Mouse (Mus musculus) hindbrain, embryonic 10.5 days (tissue): Measurements from ENCODE around the gene Bad. TPM values are rescaled to one million over a fixed set of nuclear protein-coding genes. Genes with fewer than 3 reads are reported as not detected.

ENCODE experiments used
- DNase-seq: peaks from one replicate; pipeline ENCODE4 v3.0.0-alpha.2; 2017; ENCODE audit warnings: low spot score
- H3K27ac ChIP-seq: fragments of 300-500 bp; sonication (generic); 2 replicates; pipeline ENCODE4 v1.5.1; 2016; ENCODE audit warnings: mild to moderate bottlenecking, moderate library complexity
- H3K27me3 ChIP-seq: fragments of 300-500 bp; sonication (generic); 2 replicates; pipeline ENCODE4 v1.6.1; 2016; ENCODE audit warnings: mild to moderate bottlenecking; ENCODE audit not compliant: poor library complexity, insufficient read depth, severe bottlenecking
- H3K36me3 ChIP-seq: fragments of 300-500 bp; sonication (generic); 2 replicates; pipeline ENCODE4 v1.6.1; 2016; ENCODE audit warnings: mild to moderate bottlenecking, moderate library complexity
- H3K4me1 ChIP-seq: fragments of 300-500 bp; sonication (generic); replicated peaks from 2 replicates; pipeline ENCODE4 v1.6.1; 2016; ENCODE audit warnings: mild to moderate bottlenecking
- H3K4me3 ChIP-seq: fragments of 300-500 bp; sonication (generic); 2 replicates; pipeline ENCODE4 v1.5.1; 2016; ENCODE audit warnings: mild to moderate bottlenecking, moderate library complexity
- H3K9me3 ChIP-seq: fragments of 300-500 bp; sonication (generic); 2 replicates; pipeline ENCODE4 v1.6.1; 2016; ENCODE audit warnings: mild to moderate bottlenecking, moderate library complexity
- WGBS: fragments of 180-500 bp; shearing (Covaris S2); methylation state at CpG from one replicate; pipeline ENCODE4 v1.1.7; 2016; 5-methylcytosine and 5-hydroxymethylcytosine counted together
- polyA plus RNA-seq: library from polyadenylated mRNA; unstranded; fragments of >200 nt; fragmentation: Nextera tagmentation; extraction: Ambion mirVana; gene quantifications from 2 replicates; pipeline ENCODE4 v1.2.1, GENCODE M21; 2016

Bad gene
- polyA plus RNA-seq, 1 experiment from 2014 or later: 75.5 TPM

- H3K27ac ChIP-seq: peak overlapping the region; percentile 5; the same call in 1 of the 2 replicates
Measured at GRCm38 (mm10) chr19:6968491-6969271, 27.0 kb downstream of the Bad start.

GRCm38 (mm10) chr19:6969291-6969664, 27.6 kb downstream of the Bad start:
- Histone ChIP-seq H3K9me3 (no peaks in the 10 kb centered on the region), H3K4me1 (peaks cover 63% of the 10 kb centered on the region), H3K36me3 (peaks cover 22% of the 10 kb centered on the region), H3K27ac (peak overlapping the region; percentile 86), H3K4me3 (peak overlapping the region; percentile 65), H3K27me3 (peaks cover 57% of the 10 kb centered on the region)
- 1% methylated on average over 20 of the region's 20 CpGs for WGBS
- no peak for DNase-seq

More at GRCm38 (mm10) chr19:6968491-6969271, 27.0 kb downstream of the Bad start:
- no peak for DNase-seq
- Histone ChIP-seq H3K36me3 (peaks cover 28% of the 10 kb centered on the region), H3K4me3 (peak overlapping the region; percentile 65), H3K27me3 (peaks cover 57% of the 10 kb centered on the region), H3K9me3 (no peaks in the 10 kb centered on the region), H3K4me1 (peaks cover 58% of the 10 kb centered on the region)
- WGBS: 9% methylated on average over 15 of the region's 15 CpGs

GRCm38 (mm10) chr19:6969665-6970381, 28.2 kb downstream of the Bad start:
- Histone ChIP-seq H3K27me3 (peaks cover 57% of the 10 kb centered on the region), H3K36me3 (peaks cover 17% of the 10 kb centered on the region), H3K4me1 (peaks cover 63% of the 10 kb centered on the region)

GRCm38 (mm10) chr19:6970460-6971085, 28.9 kb downstream of the Bad start:
- H3K4me3 ChIP-seq: peak overlapping the region; percentile 65
- WGBS: 18% methylated on average over 11 of the region's 11 CpGs
- peaks cover 65% of the 10 kb centered on the region for H3K4me1 ChIP-seq
- H3K27me3 ChIP-seq: peaks cover 57% of the 10 kb centered on the region
- no peak for DNase-seq
- peak overlapping the region; percentile 86 for H3K27ac ChIP-seq
- H3K36me3 ChIP-seq: peaks cover 9% of the 10 kb centered on the region
- H3K9me3 ChIP-seq: no peaks in the 10 kb centered on the region

More at GRCm38 (mm10) chr19:6969665-6970381, 28.2 kb downstream of the Bad start:
- under 1% methylated on average over 55 of the region's 55 CpGs for WGBS
- DNase-seq: peak; percentile 75
- peak overlapping the region; percentile 86 for H3K27ac ChIP-seq
- peak overlapping the region; percentile 65 for H3K4me3 ChIP-seq
- H3K9me3 ChIP-seq: no peaks in the 10 kb centered on the region

GRCm38 (mm10) chr19:6971644-6972043, 30.0 kb downstream of the Bad start:
- Histone ChIP-seq H3K9me3 (no peaks in the 10 kb centered on the region), H3K4me1 (peaks cover 76% of the 10 kb centered on the region), H3K36me3 (peaks cover 5% of the 10 kb centered on the region), H3K27ac (no peak overlapping the region), H3K27me3 (peaks cover 57% of the 10 kb centered on the region), H3K4me3 (no peak overlapping the region)
- 39% methylated on average over 6 of the region's 6 CpGs for WGBS
- DNase-seq: no peak

GRCm38 (mm10) chr19:6972247-6972917, 30.7 kb downstream of the Bad start:
- H3K36me3 ChIP-seq: peaks cover 12% of the 10 kb centered on the region

GRCm38 (mm10) chr19:6973581-6974190, 32.0 kb downstream of the Bad start:
- peak overlapping the region; percentile 95 for H3K27ac ChIP-seq
- peak overlapping the region; percentile 91 for H3K4me3 ChIP-seq
- no peaks in the 10 kb centered on the region for H3K9me3 ChIP-seq
- peaks cover 25% of the 10 kb centered on the region for H3K36me3 ChIP-seq
- DNase-seq: no peak
- WGBS: 40% methylated on average over 12 of the region's 12 CpGs
- H3K4me1 ChIP-seq: peaks cover 84% of the 10 kb centered on the region
- H3K27me3 ChIP-seq: peaks cover 44% of the 10 kb centered on the region

More at GRCm38 (mm10) chr19:6972247-6972917, 30.7 kb downstream of the Bad start:
- Histone ChIP-seq H3K4me3 (no peak overlapping the region), H3K27ac (no peak overlapping the region), H3K27me3 (peaks cover 57% of the 10 kb centered on the region), H3K9me3 (no peaks in the 10 kb centered on the region), H3K4me1 (peaks cover 83% of the 10 kb centered on the region)
- DNase-seq: no peak
- WGBS: 81% methylated on average over 13 of the region's 13 CpGs

GRCm38 (mm10) chr19:6974211-6975205, 32.8 kb downstream of the Bad start, which contains the start of gene Ppp1r14b:
Gene Ppp1r14b (plus strand): TSS chr19:6974968.
- Histone ChIP-seq H3K27ac (peak within 1 kb of the TSS; percentile 95), H3K27me3 (peaks cover 36% of the 10 kb centered on the region), H3K4me1 (peaks cover 84% of the 10 kb centered on the region), H3K9me3 (no peaks in the 10 kb centered on the region), H3K4me3 (peak within 1 kb of the TSS; percentile 91), H3K36me3 (peaks cover 27% of the 10 kb centered on the region)
- WGBS: under 1% methylated on average over 80 of the region's 84 CpGs
- DNase-seq: peak; percentile 91

GRCm38 (mm10) chr19:6975537-6976521, 34.2 kb downstream of the Bad start, which contains the start of gene Plcb3:
Gene Plcb3 (minus strand): TSS chr19:6976470.
- Histone ChIP-seq H3K36me3 (peaks cover 27% of the 10 kb centered on the region), H3K4me1 (peaks cover 81% of the 10 kb centered on the region), H3K27me3 (peaks cover 23% of the 10 kb centered on the region), H3K9me3 (no peaks in the 10 kb centered on the region), H3K27ac (peak within 1 kb of the TSS; percentile 98), H3K4me3 (peak within 1 kb of the TSS; percentile 91)
- peak; percentile 82 for DNase-seq
- WGBS: under 1% methylated on average over 16 of the region's 16 CpGs
